Mouse (Mus musculus) neural tube, embryonic 12.5 days (tissue): Measurements from ENCODE around the gene Tff2. TPM values are rescaled to one million over a fixed set of nuclear protein-coding genes. Genes with fewer than 3 reads are reported as not detected.

Experiments used
- ATAC-seq: fragments of 200-750 bp; cut with Nextera tagmentation; 2 replicates; pipeline ENCODE4 v1.8.0; 2017; ENCODE audit warnings: low read depth, mild to moderate bottlenecking, moderate TSS enrichment, moderate library complexity; ENCODE audit not compliant: low FRiP score
- H3K27ac ChIP-seq: fragments of 300-500 bp; sonication (generic); 2 replicates; pipeline ENCODE4 v1.5.1; 2016
- H3K27me3 ChIP-seq: fragments of 300-500 bp; sonication (generic); replicated peaks from 2 replicates; pipeline ENCODE4 v1.6.1; 2016; ENCODE audit warnings: mild to moderate bottlenecking
- H3K36me3 ChIP-seq: fragments of 300-500 bp; sonication (generic); 2 replicates; pipeline ENCODE4 v1.6.1; 2016; ENCODE audit warnings: mild to moderate bottlenecking
- H3K4me1 ChIP-seq: fragments of 300-500 bp; sonication (generic); 2 replicates; pipeline ENCODE4 v1.6.1; 2016
- H3K4me2 ChIP-seq: fragments of 300-500 bp; sonication (generic); replicated peaks from 2 replicates; pipeline ENCODE4 v1.6.1; 2016; ENCODE audit warnings: mild to moderate bottlenecking
- H3K4me3 ChIP-seq: fragments of 300-500 bp; sonication (generic); 2 replicates; pipeline ENCODE4 v1.5.1; 2016
- H3K9ac ChIP-seq: fragments of 300-500 bp; sonication (generic); 2 replicates; pipeline ENCODE4 v1.6.1; 2016; ENCODE audit warnings: mild to moderate bottlenecking
- H3K9me3 ChIP-seq: fragments of 300-500 bp; sonication (generic); 2 replicates; pipeline ENCODE4 v1.6.1; 2016; ENCODE audit warnings: mild to moderate bottlenecking
- WGBS: fragments of 180-500 bp; shearing (Covaris S2); methylation state at CpG from one replicate; pipeline ENCODE4 v1.1.7; 2016; 5-methylcytosine and 5-hydroxymethylcytosine counted together
- polyA plus RNA-seq: library from polyadenylated mRNA; unstranded; fragments of >200 nt; fragmentation: Nextera tagmentation; extraction: Ambion mirVana; gene quantifications from 2 replicates; pipeline ENCODE4 v1.2.1, GENCODE M21; 2016

Gene Tff2
- not detected in 2 replicates for polyA plus RNA-seq

DNA sequence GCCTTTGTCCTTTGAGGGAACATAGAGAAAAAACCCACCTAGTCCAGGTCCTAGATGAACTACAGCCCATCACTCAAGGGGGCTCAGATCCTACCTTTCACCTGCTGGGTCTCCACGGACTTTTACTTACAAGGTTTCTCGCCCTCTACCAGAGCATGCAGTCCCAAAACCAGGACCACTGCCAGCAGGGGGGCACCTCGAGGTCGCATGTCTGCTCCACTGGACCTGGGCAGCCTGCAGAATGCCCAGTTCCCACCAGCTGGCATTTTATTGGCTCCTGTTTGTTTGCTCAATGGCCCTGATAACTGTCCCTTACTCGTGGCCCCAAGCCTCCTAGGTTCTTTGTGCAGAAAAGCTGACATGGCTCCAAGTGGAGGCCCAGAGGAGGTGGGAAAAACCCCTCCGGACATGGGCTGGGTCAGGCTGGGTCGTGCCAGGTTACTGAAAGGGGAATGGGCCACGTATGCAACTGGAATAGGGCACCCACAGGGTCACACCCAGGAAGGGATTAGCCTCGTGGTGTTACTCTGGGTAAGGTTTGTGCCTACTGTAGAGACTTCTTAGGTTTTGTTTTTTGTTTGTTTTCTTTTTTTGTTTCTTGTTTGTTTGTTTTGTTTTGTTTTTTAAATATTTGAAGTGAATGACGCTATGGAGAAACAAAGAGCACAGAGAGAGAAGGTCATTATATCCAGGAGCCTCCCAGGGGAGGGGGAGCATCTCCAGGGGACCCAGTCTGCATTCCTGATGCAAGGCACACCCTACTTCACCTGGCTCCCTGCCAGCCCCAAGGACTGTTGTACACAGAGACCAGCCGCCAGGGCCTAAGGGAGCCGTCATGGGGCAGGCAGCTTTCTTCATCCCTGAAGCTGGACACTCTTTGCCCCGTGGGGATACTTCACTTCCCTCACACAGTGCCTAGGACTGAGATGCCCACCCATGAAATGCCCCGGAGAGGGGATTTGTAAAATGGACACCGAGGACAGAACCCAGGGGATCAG lies at the start of gene Tff2:
Gene Tff2, minus strand, starts transcription at position 243 of the 998 bp plus-strand sequence.
- H3K4me1 ChIP-seq, result no peaks in the 10 kb centered on the region
- 68% methylated on average over 15 of the region's 15 CpGs for WGBS
- H3K27ac ChIP-seq, result no peak within 1 kb of the TSS
- no peaks in the 10 kb centered on the region for H3K36me3 ChIP-seq
- no peaks in the 10 kb centered on the region for H3K27me3 ChIP-seq
- H3K9me3 ChIP-seq, result no peaks in the 10 kb centered on the region
- no peak within 1 kb of the TSS for H3K4me2 ChIP-seq
- no peak within 1 kb of the TSS for H3K9ac ChIP-seq
- no peak for ATAC-seq
- no peak within 1 kb of the TSS for H3K4me3 ChIP-seq

GRCm38 (mm10) chr17:31193360-31193759 lies 49.3 kb upstream of the Tff2 start:
- Histone ChIP-seq H3K4me2 (no peak overlapping the region), H3K9me3 (no peaks in the 10 kb centered on the region), H3K4me3 (no peak overlapping the region), H3K9ac (no peak overlapping the region), H3K27me3 (no peaks in the 10 kb centered on the region), H3K36me3 (no peaks in the 10 kb centered on the region), H3K4me1 (no peaks in the 10 kb centered on the region; the same call in 1 of the 2 replicates), H3K27ac (no peak overlapping the region)
- 80% methylated on average over 9 of the region's 9 CpGs for WGBS
- no peak for ATAC-seq

GRCm38 (mm10) chr17:31192663-31193062 lies 48.6 kb upstream of the Tff2 start:
- Histone ChIP-seq H3K27ac (no peak overlapping the region), H3K4me2 (no peak overlapping the region), H3K27me3 (no peaks in the 10 kb centered on the region), H3K36me3 (no peaks in the 10 kb centered on the region), H3K9me3 (no peaks in the 10 kb centered on the region), H3K9ac (no peak overlapping the region), H3K4me1 (no peaks in the 10 kb centered on the region; the same call in 1 of the 2 replicates), H3K4me3 (no peak overlapping the region)
- ATAC-seq, result no peak
- WGBS, result 62% methylated on average over 2 of the region's 2 CpGs

- no peak for ATAC-seq
- WGBS, result 72% methylated on average over 8 of the region's 8 CpGs
- H3K9ac ChIP-seq, result no peak overlapping the region
Observed at GRCm38 (mm10) chr17:31191825-31192224, 47.7 kb upstream of the Tff2 start.

DNA sequence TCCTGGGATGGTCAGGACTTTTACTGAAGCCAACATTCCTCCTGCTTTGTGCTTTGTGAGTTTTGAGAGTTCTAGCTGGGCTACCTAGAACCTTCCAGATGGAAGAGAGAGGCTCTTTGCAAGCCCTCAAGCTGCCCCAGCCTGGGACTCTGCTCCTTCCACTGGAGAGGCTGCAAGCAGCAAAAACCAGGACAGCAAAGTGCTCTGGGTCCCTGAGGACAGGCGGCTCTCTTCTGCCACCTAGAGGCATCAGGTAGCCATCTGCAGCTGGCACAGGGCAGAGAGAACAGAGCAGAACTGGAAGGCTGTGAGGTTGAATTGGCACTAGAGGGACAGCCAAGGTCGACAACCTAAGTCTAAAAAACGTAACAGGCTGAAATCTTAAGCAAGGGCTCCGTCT lies 43.3 kb upstream of the Tff2 start:
- no peak for ATAC-seq
- 24% methylated on average over 4 of the region's 4 CpGs for WGBS
- Histone ChIP-seq H3K9me3 (0 out of 2 replicates have a peak, but pooled peaks cover 3% of the 10 kb centered on the region), H3K4me3 (no peak overlapping the region), H3K4me2 (no peak overlapping the region), H3K9ac (no peak overlapping the region), H3K36me3 (no peaks in the 10 kb centered on the region), H3K27me3 (no peaks in the 10 kb centered on the region), H3K27ac (no peak overlapping the region), H3K4me1 (no peaks in the 10 kb centered on the region)

More at GRCm38 (mm10) chr17:31191825-31192224, 47.7 kb upstream of the Tff2 start:
- no peak overlapping the region for H3K27ac ChIP-seq
- no peak overlapping the region for H3K4me2 ChIP-seq
- H3K4me1 ChIP-seq, result no peaks in the 10 kb centered on the region; the same call in 1 of the 2 replicates
- H3K4me3 ChIP-seq, result no peak overlapping the region
- no peaks in the 10 kb centered on the region for H3K27me3 ChIP-seq
- no peaks in the 10 kb centered on the region for H3K36me3 ChIP-seq
- H3K9me3 ChIP-seq, result 0 out of 2 replicates have a peak, but pooled peaks cover under 1% of the 10 kb centered on the region

GRCm38 (mm10) chr17:31184269-31184990 lies 40.3 kb upstream of the Tff2 start:
- Histone ChIP-seq H3K9me3 (0 out of 2 replicates have a peak, but pooled peaks cover 3% of the 10 kb centered on the region), H3K9ac (no peak overlapping the region), H3K4me2 (no peak overlapping the region), H3K27me3 (no peaks in the 10 kb centered on the region), H3K27ac (no peak overlapping the region), H3K36me3 (no peaks in the 10 kb centered on the region), H3K4me3 (no peak overlapping the region), H3K4me1 (no peaks in the 10 kb centered on the region)
- WGBS, result 85% methylated on average over 12 of the region's 12 CpGs
- no peak for ATAC-seq

- WGBS, result 70% methylated on average over 12 of the region's 12 CpGs
- no peak overlapping the region for H3K4me2 ChIP-seq
- H3K27ac ChIP-seq, result no peak overlapping the region
- H3K4me1 ChIP-seq, result no peaks in the 10 kb centered on the region
- H3K4me3 ChIP-seq, result no peak overlapping the region
- H3K36me3 ChIP-seq, result no peaks in the 10 kb centered on the region
- no peak overlapping the region for H3K9ac ChIP-seq
- ATAC-seq, result no peak
- 0 out of 2 replicates have a peak, but pooled peaks cover 3% of the 10 kb centered on the region for H3K9me3 ChIP-seq
- no peaks in the 10 kb centered on the region for H3K27me3 ChIP-seq
Observed at GRCm38 (mm10) chr17:31183180-31183974, 39.3 kb upstream of the Tff2 start.

DNA sequence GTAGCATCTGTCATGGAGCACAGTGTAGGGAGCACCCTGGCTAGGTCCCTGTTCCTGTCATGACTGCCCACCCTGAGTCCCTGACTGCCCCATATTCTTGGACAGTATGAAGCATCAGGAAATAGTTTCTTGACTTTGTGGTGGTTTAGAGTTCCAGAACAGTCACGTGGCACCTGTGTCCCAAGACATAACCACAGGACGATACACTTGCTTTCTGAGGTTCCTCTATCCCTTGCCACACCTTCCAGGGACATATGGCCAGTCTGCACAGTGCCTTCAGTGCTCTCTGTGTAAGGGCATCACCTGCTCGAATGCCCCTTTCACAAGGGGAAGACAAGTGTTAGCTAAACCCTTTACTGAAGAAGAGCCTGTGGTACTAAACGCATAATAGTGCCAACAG lies 37.4 kb upstream of the Tff2 start:
- Histone ChIP-seq H3K9ac (no peak overlapping the region), H3K4me1 (no peaks in the 10 kb centered on the region), H3K36me3 (no peaks in the 10 kb centered on the region), H3K4me2 (no peak overlapping the region), H3K4me3 (no peak overlapping the region), H3K27me3 (no peaks in the 10 kb centered on the region), H3K27ac (no peak overlapping the region), H3K9me3 (no peaks in the 10 kb centered on the region)
- 91% methylated on average over 4 of the region's 4 CpGs for WGBS
- no peak for ATAC-seq

DNA sequence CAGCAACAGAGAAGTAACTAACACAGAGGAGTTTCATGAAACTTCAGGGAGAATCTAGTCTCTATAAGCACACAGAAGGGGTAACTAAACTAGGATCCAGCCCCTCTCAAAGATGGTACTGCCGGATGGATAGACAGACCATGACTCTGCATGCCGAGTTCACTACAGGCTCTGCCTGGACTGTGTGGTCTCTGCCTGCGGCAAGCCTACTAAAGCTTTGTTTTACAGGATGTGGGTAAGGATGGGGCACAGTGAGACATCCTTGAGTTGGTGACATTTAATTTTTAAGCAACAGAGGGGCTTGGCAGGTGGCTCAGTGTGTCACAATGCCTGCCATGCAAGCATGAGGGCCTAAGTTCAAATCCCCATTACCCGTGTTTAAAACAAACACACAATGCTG lies 32.2 kb upstream of the Tff2 start:
- WGBS, result 90% methylated on average over 4 of the region's 4 CpGs
- ATAC-seq, result no peak
- Histone ChIP-seq H3K9me3 (no peaks in the 10 kb centered on the region), H3K27me3 (no peaks in the 10 kb centered on the region), H3K9ac (no peak overlapping the region), H3K4me3 (no peak overlapping the region), H3K36me3 (no peaks in the 10 kb centered on the region), H3K4me1 (no peaks in the 10 kb centered on the region), H3K4me2 (no peak overlapping the region), H3K27ac (no peak overlapping the region)

GRCm38 (mm10) chr17:31169796-31170195 lies 25.7 kb upstream of the Tff2 start:
- Histone ChIP-seq H3K27me3 (no peaks in the 10 kb centered on the region), H3K27ac (no peak overlapping the region), H3K36me3 (no peaks in the 10 kb centered on the region), H3K9me3 (no peaks in the 10 kb centered on the region), H3K9ac (no peak overlapping the region), H3K4me1 (no peaks in the 10 kb centered on the region), H3K4me2 (no peak overlapping the region), H3K4me3 (no peak overlapping the region)
- no peak for ATAC-seq
- WGBS, result 85% methylated on average over 5 of the region's 5 CpGs

- no peaks in the 10 kb centered on the region for H3K36me3 ChIP-seq
- no peak within 1 kb of the TSS for H3K4me3 ChIP-seq
- H3K9me3 ChIP-seq, result no peaks in the 10 kb centered on the region
- no peak within 1 kb of the TSS for H3K9ac ChIP-seq
- no peak within 1 kb of the TSS for H3K4me2 ChIP-seq
- H3K27ac ChIP-seq, result no peak within 1 kb of the TSS
- ATAC-seq, result no peak
- H3K4me1 ChIP-seq, result no peaks in the 10 kb centered on the region
- H3K27me3 ChIP-seq, result no peaks in the 10 kb centered on the region
- WGBS, result 86% methylated on average over 6 of the region's 6 CpGs
Observed at GRCm38 (mm10) chr17:31165127-31165526, 21.0 kb upstream of the Tff2 start, which contains the start of gene Tff1. Tff1 (minus strand) TSS chr17:31165277.
